Mouse (Mus musculus): Measurements from ENCODE around the gene Wdr19.

The Wdr19 gene

DNA sequence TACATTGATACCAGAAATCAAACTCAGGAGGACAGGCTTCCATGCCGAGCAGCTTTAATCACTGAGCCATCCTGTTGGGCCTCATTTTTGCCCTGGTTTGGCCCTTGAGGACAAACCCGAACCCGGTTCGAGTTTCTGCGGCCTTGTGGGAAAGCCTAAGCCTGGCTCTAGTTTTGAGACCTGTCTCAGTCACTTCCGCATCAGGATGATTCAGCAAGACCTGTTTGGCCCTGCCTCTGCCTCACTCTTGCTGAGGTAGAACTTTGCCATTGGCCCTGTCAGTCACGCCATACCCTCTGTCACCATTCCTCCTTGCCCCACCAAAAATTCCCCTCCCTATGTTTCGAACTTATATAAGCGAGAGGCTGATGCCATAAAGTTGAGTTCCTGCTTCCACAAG, 100.6 kb downstream of the Wdr19 start:
- DNase-seq, result no peak

- no peak for DNase-seq
Measured at GRCm38 (mm10) chr5:65305516-65305915, 106.0 kb downstream of the Wdr19 start.

DNA sequence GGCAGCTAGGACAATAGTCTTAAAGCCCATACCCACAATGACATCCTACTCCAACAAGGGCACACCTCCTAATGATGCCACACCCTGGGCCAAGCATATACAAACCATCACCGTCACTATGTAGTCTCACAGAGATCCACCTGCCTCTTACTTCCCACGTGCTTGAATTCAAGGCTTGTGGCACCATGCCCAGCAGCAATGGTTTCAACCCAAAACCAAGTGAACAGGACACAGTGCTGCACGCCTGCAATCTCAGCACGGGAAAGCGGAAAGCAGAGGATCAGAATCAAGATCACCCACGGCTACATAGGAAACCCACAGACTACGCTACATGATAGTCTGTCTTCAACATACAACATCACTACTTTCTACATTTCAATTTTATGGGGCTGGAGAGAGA, 108.7 kb downstream of the Wdr19 start:
- no peak for DNase-seq

DNA sequence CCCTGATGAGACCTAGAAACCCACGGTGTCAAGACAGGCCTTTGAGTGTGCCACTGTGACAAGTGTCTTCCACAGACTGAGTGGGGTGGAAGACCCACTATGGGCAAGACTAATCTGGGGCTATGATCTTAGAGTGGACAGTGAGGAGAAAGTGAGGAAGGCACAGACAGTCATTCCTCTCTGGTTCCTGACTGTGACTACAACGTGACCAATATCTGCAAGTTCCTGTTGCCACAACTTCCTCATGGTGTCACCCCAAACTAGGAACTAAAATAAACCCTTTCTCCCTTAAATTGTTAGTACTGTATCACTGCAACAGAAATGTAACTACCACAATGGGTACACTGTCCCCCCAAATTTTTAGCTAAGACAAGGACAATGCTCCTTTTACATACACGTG, 109.4 kb downstream of the Wdr19 start:
- no peak for DNase-seq
